Mouse (Mus musculus) stomach, embryonic 16.5 days (tissue): ENCODE measurements around the gene Cyp4f14. TPM values are rescaled to one million over a fixed set of nuclear protein-coding genes. Genes with fewer than 3 reads are reported as not detected.

Source experiments
- ATAC-seq: fragments of 200-750 bp; cut with Nextera tagmentation; 2 replicates; pipeline ENCODE4 v1.8.0; 2017; ENCODE audit warnings: moderate number of reproducible peaks, moderate TSS enrichment; ENCODE audit not compliant: insufficient read depth, low FRiP score
- H3K27ac ChIP-seq: fragments of 300-500 bp; sonication (generic); 2 replicates; pipeline ENCODE4 v1.5.1; 2014; ENCODE audit warnings: low read length
- H3K27me3 ChIP-seq: fragments of 300-500 bp; sonication (generic); 2 replicates; pipeline ENCODE4 v1.6.1; 2014; ENCODE audit warnings: low read length, control low read depth, mixed read lengths; ENCODE audit not compliant: control insufficient read depth, insufficient read depth
- H3K36me3 ChIP-seq: fragments of 300-500 bp; sonication (generic); 2 replicates; pipeline ENCODE4 v1.6.1; 2014; ENCODE audit warnings: low read length; ENCODE audit not compliant: control insufficient read depth, insufficient read depth
- H3K4me1 ChIP-seq: fragments of 300-500 bp; sonication (generic); 2 replicates; pipeline ENCODE4 v1.6.1; 2014; ENCODE audit warnings: low read length, control low read depth, mixed read lengths; ENCODE audit not compliant: control insufficient read depth, insufficient read depth
- H3K4me2 ChIP-seq: fragments of 300-500 bp; sonication (generic); 2 replicates; pipeline ENCODE4 v1.6.1; 2014; ENCODE audit warnings: low read depth, low read length, mixed read lengths
- H3K4me3 ChIP-seq: fragments of 300-500 bp; sonication (generic); replicated peaks from 2 replicates; pipeline ENCODE4 v1.5.1; 2014; ENCODE audit warnings: mild to moderate bottlenecking, low read length
- H3K9ac ChIP-seq: fragments of 300-500 bp; sonication (generic); 2 replicates; pipeline ENCODE4 v1.6.1; 2014; ENCODE audit warnings: low read length
- H3K9me3 ChIP-seq: fragments of 300-500 bp; sonication (generic); replicated peaks from 2 replicates; pipeline ENCODE4 v1.6.1; 2016; ENCODE audit warnings: low read length, control low read depth; ENCODE audit not compliant: control insufficient read depth
- WGBS: fragments of 180-500 bp; shearing (Covaris S2); extraction: QIAGEN DNeasy Blood & Tissue Kit; methylation state at CpG from one replicate; pipeline ENCODE4 v1.1.7; 2014; 5-methylcytosine and 5-hydroxymethylcytosine counted together
- polyA plus RNA-seq: library from polyadenylated mRNA; unstranded; fragments of >200 nt; fragmentation: Nextera tagmentation; extraction: Ambion mirVana; gene quantifications from 2 replicates; pipeline ENCODE4 v1.2.1, GENCODE M21; 2015

Gene Cyp4f14
- 0.41 and 1.0 TPM in 2 replicates for polyA plus RNA-seq

DNA sequence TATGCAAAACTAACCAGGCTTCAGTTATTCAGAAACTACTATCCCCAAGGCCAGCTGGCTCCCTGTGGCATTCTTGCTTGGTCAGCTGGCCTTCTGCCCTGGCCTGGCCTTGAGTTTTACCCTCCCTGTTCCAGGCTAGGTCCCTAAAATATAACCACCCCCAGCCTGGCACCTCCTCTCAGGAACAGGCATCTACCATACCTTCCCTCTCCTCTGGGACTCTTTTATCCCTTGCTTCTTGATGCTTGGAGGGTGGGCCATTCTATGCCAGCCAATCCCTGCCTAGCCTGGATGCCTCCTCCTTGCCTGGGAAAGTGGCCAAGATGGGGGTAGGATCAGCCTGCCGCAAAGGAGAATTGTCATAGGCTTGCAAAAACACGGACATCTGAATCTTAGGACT is at the start of gene Cyp4f14:
Gene Cyp4f14, minus strand, starts transcription at position 212 of the 400 bp plus-strand sequence.
- H3K4me1 ChIP-seq = no peaks in the 10 kb centered on the region
- H3K9me3 ChIP-seq = 0 out of 2 replicates have a peak, but pooled peaks cover 7% of the 10 kb centered on the region
- no peak within 1 kb of the TSS for H3K4me2 ChIP-seq
- WGBS = 55% methylated on average over 2 of the region's 2 CpGs
- H3K27ac ChIP-seq = no peak within 1 kb of the TSS
- H3K9ac ChIP-seq = no peak within 1 kb of the TSS
- no peaks in the 10 kb centered on the region for H3K36me3 ChIP-seq
- no peak for ATAC-seq
- no peaks in the 10 kb centered on the region for H3K27me3 ChIP-seq
- H3K4me3 ChIP-seq = no peak within 1 kb of the TSS

DNA sequence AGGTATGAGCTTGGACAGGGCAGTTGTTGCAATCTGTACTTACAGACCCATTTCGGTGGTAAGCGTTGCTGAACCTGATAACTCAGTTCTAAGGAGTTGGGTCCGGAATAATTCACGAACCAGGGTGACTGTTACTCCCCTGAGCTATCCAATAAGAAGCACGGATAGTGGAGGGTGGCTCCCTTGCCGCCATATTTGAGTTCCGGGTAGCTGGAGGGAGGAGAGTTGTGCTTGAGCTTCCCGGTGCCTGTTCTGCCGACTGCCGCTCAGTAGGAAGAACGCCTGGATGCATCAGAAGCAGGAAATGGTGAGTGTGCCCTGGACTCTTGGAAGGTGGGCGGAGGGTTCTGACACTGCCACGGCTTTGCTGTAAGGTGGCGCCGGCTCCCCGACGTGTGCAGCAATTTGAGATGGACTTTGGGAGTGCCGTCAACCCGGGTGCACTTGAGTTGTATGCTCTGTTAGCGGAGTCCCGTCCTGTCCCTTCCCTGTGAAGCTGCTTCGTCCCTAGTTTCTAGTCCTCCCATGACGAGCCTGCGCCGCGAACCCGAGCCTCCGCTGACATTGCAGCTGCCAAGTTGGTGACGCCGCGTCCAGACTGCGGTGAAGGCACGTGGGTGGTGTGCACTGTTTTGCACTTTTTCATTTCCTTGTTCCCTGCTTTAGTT is 48.6 kb upstream of the Cyp4f14 start, which contains the start of gene Zfp472:
Gene Zfp472, plus strand, starts transcription at position 192 of the 668 bp plus-strand sequence.
- H3K4me1 ChIP-seq = peaks cover 15% of the 10 kb centered on the region
- peak; percentile 99 for ATAC-seq
- under 1% methylated on average over 33 of the region's 33 CpGs for WGBS
- H3K9me3 ChIP-seq = no peaks in the 10 kb centered on the region
- peak within 1 kb of the TSS; percentile 90 for H3K4me2 ChIP-seq
- H3K4me3 ChIP-seq = peak within 1 kb of the TSS; percentile 88
- peak within 1 kb of the TSS; percentile 96 for H3K27ac ChIP-seq
- H3K27me3 ChIP-seq = no peaks in the 10 kb centered on the region
- H3K9ac ChIP-seq = peak within 1 kb of the TSS; percentile 89
- H3K36me3 ChIP-seq = no peaks in the 10 kb centered on the region

DNA sequence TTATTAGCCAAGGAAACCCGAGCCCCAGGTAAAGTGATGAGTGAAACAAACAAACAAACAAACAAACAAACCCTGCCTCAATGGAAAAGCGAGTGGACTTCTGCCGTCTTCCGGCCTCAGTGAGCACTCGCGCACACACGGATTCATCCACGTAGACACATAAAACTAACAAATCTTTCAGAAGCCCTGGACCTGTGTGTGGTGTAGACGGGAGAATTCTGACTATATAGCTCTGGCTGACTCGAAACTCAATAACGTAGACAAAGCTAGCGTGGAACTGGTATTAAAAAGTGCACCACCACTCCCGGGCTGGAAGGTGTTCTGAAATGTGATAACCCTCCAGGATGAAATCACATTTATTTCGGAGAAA is 48.1 kb upstream of the Cyp4f14 start:
- H3K4me1 ChIP-seq = peaks cover 15% of the 10 kb centered on the region
- H3K4me3 ChIP-seq = peak overlapping the region; percentile 88
- 0% methylated on average over 14 of the region's 14 CpGs for WGBS
- no peaks in the 10 kb centered on the region for H3K27me3 ChIP-seq
- no peaks in the 10 kb centered on the region for H3K36me3 ChIP-seq
- peak overlapping the region; percentile 90 for H3K4me2 ChIP-seq
- ATAC-seq = peak; percentile 56
- peak overlapping the region; percentile 89 for H3K9ac ChIP-seq
- peak overlapping the region; percentile 96 for H3K27ac ChIP-seq
- H3K9me3 ChIP-seq = no peaks in the 10 kb centered on the region

- Histone ChIP-seq H3K4me1 (peaks cover 8% of the 10 kb centered on the region), H3K4me3 (no peak overlapping the region), H3K27ac (no peak overlapping the region), H3K4me2 (no peak overlapping the region), H3K36me3 (no peaks in the 10 kb centered on the region), H3K9me3 (no peaks in the 10 kb centered on the region), H3K9ac (no peak overlapping the region), H3K27me3 (no peaks in the 10 kb centered on the region)
- ATAC-seq = no peak
- WGBS = 27% methylated on average over 16 of the region's 16 CpGs
Measured at GRCm38 (mm10) chr17:32951441-32951840, 34.3 kb upstream of the Cyp4f14 start.

GRCm38 (mm10) chr17:32951006-32951405 is 33.9 kb upstream of the Cyp4f14 start:
- Histone ChIP-seq H3K4me3 (no peak overlapping the region), H3K9me3 (no peaks in the 10 kb centered on the region), H3K4me1 (peaks cover 11% of the 10 kb centered on the region), H3K27ac (no peak overlapping the region), H3K27me3 (no peaks in the 10 kb centered on the region), H3K4me2 (no peak overlapping the region), H3K36me3 (no peaks in the 10 kb centered on the region), H3K9ac (no peak overlapping the region)
- WGBS = 78% methylated on average over 11 of the region's 11 CpGs
- no peak for ATAC-seq

DNA sequence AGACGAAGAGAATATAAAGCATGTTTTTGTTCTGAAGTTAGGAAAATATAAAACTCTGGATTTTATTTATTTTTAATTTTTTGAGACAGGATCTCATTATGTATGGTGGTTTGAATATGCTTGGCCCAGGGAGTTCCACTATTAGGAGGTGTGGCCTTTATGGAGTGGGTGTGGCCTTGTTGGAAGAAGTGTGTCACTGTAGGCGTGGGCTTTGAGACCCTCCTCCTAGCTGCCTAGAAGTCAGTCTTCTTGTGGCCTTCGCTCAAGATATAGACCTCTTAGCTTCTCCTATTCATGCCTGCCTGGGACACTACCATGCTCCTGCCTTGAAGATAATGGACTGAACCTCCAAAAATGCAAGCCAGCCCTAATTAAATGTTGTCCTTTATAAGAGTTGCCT is 33.0 kb upstream of the Cyp4f14 start:
- Histone ChIP-seq H3K27me3 (no peaks in the 10 kb centered on the region), H3K9ac (no peak overlapping the region), H3K27ac (no peak overlapping the region), H3K4me2 (no peak overlapping the region), H3K9me3 (no peaks in the 10 kb centered on the region), H3K36me3 (no peaks in the 10 kb centered on the region), H3K4me3 (no peak overlapping the region), H3K4me1 (peaks cover 11% of the 10 kb centered on the region)
- 85% methylated on average over 3 of the region's 3 CpGs for WGBS
- ATAC-seq = no peak

GRCm38 (mm10) chr17:32947215-32947914 is 30.2 kb upstream of the Cyp4f14 start, which contains the start of gene Cyp4f13:
TSS of gene Cyp4f13 (minus strand) at chr17:32947402.
- H3K9ac ChIP-seq = peak within 1 kb of the TSS; percentile 82
- H3K27ac ChIP-seq = peak within 1 kb of the TSS; percentile 87
- no peaks in the 10 kb centered on the region for H3K36me3 ChIP-seq
- H3K4me2 ChIP-seq = peak within 1 kb of the TSS; percentile 95
- peak; percentile 97 for ATAC-seq
- peak within 1 kb of the TSS; percentile 75 for H3K4me3 ChIP-seq
- 12% methylated on average over 12 of the region's 12 CpGs for WGBS
- H3K4me1 ChIP-seq = peaks cover 11% of the 10 kb centered on the region
- no peaks in the 10 kb centered on the region for H3K9me3 ChIP-seq
- H3K27me3 ChIP-seq = no peaks in the 10 kb centered on the region

GRCm38 (mm10) chr17:32946716-32947115 is 29.6 kb upstream of the Cyp4f14 start:
- Histone ChIP-seq H3K36me3 (no peaks in the 10 kb centered on the region), H3K4me1 (peaks cover 11% of the 10 kb centered on the region), H3K9me3 (no peaks in the 10 kb centered on the region), H3K9ac (peak overlapping the region; percentile 82), H3K27ac (peak overlapping the region; percentile 87), H3K4me3 (peak overlapping the region; percentile 75), H3K4me2 (peak overlapping the region; percentile 95), H3K27me3 (no peaks in the 10 kb centered on the region)
- no peak for ATAC-seq
- WGBS = 46% methylated on average over 9 of the region's 9 CpGs

GRCm38 (mm10) chr17:32944402-32945035 is 27.4 kb upstream of the Cyp4f14 start:
- H3K4me2 ChIP-seq = no peak overlapping the region
- WGBS = 78% methylated on average over 3 of the region's 3 CpGs
- peaks cover 11% of the 10 kb centered on the region for H3K4me1 ChIP-seq
- H3K27ac ChIP-seq = no peak overlapping the region
- ATAC-seq = no peak
- no peaks in the 10 kb centered on the region for H3K9me3 ChIP-seq
- no peaks in the 10 kb centered on the region for H3K36me3 ChIP-seq
- no peak overlapping the region for H3K4me3 ChIP-seq
- H3K9ac ChIP-seq = no peak overlapping the region
- H3K27me3 ChIP-seq = no peaks in the 10 kb centered on the region
